Mouse (Mus musculus): Measurements from ENCODE around the gene Tmem41b.

DNA sequence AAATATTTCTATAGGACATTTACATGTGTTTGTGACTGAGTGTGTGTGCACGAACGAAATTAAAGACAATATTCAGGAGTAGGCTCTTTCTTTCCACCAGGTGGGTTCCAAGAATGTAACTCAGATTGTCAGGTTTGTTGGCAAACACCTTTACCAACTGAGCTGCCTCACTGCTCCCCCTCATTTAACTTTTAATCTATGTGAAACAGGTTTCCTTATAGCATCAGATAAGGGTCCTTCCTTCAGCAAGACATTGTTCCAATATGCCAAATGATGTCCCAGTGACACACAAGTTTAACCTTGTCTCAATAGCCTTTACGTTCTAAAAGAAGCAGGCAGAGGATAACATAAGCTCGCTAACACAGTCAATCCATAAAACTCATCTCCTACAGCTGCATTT, 63.8 kb downstream of the Tmem41b start:
- TF ChIP-seq CTCF (conservative IDR thresholded peaks at IDR 0.05; ENCODE audit: insufficient read depth, insufficient read length, low read depth, low read length) (no peak), POLR2A (IDR thresholded peaks at IDR 0.05; ENCODE audit: low read depth, low read length) (no peak)

All from kidney, adult 2 months (tissue).